Mouse (Mus musculus) liver, postnatal 0 days (tissue): ENCODE measurements around the gene Plcb2.

ENCODE experiments used
- CTCF ChIP-seq: sonication (generic); IDR thresholded peaks from 2 replicates; pipeline ENCODE4 v1.5.1; 2016; ENCODE audit warnings: antibody characterized with exemption, low read depth
- EP300 ChIP-seq: IDR thresholded peaks from 2 replicates; pipeline ENCODE4 v1.6.1; 2016; ENCODE audit warnings: antibody characterized with exemption, low read depth, mild to moderate bottlenecking

DNA sequence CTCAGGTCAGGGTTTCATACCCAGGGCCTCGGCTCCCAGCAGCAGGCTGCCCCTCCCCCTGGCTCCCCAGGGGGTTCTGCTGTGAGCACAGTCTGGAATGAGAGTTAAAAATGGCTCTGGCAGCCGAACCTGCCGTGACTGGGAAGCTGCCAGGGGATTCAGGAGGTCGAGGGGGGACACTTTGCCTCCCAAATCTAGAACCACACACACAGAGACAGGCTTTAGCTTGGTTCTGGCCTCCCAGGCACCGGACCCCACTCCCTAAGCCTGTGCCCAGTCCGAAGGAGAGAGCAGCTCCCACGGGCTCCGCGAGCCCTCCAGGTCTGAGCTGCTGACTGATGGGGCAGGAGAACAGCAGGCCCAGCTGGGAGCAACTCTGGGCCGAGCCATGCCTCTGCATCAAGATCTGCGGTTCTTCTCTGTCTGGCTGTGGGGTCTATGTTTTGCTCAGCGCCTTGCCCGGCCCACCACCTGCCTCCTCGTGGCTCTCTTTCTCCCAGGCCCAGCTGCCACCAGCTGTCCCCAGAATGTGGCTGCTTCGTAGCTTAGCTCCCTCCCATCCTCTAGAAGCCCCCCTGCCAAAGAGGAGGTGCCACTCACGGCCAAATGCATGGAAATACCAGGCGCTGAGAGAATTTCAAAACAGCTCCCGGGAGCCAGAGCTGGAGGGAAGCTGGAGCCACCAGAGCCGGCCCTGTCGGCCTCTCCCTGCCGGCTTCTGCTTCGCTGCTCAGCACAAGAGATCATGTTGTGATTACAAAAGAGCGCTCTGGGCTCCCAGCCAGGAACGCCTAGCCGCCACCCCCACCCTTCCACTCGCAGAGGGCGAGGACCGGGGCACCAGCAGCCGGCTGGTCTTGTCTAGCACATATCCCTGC is 33.9 kb upstream of the Plcb2 start, which contains the start of gene Ccdc9b:
- TF ChIP-seq CTCF (no peak), EP300 (no peak; the same call in 1 of the 2 replicates)
